Mouse (Mus musculus): Measurements from ENCODE around the gene Stra8.
A peak's percentile ranks its signal among the peaks of the same experiment; 100 is the strongest.

Stra8 gene

GRCm38 (mm10) chr6:34903441-34903840, 16.5 kb upstream of the Stra8 start:
- DNase-seq (ENCODE audit: low spot score in 2 of 2): no peak

- no peak for DNase-seq (ENCODE audit: low spot score in 2 of 2)
These were observed 16.1 kb upstream of the Stra8 start for GRCm38 (mm10) chr6:34903851-34904250.

GRCm38 (mm10) chr6:34904361-34904760, 15.6 kb upstream of the Stra8 start:
- no peak for DNase-seq (ENCODE audit: low spot score in 2 of 2)

GRCm38 (mm10) chr6:34906125-34906524, 13.8 kb upstream of the Stra8 start:
- no peak for DNase-seq (ENCODE audit: low spot score in 2 of 2)

- DNase-seq (ENCODE audit: low spot score in 2 of 2): no peak
These were observed 13.3 kb upstream of the Stra8 start for GRCm38 (mm10) chr6:34906661-34907060.

- no peak for DNase-seq (ENCODE audit: low spot score in 2 of 2)
These were observed 12.8 kb upstream of the Stra8 start for GRCm38 (mm10) chr6:34907121-34907614.

GRCm38 (mm10) chr6:34907696-34908260, 12.2 kb upstream of the Stra8 start:
- DNase-seq (ENCODE audit: low spot score in 2 of 2): no peak

- DNase-seq (ENCODE audit: low spot score in 2 of 2): no peak
These were observed 10.2 kb upstream of the Stra8 start for GRCm38 (mm10) chr6:34909631-34910345.

- DNase-seq (ENCODE audit: low spot score in 2 of 2): peak; percentile 91 to 96
These were observed 9.4 kb upstream of the Stra8 start, which contains the start of gene Wdr91 for GRCm38 (mm10) chr6:34910371-34911219. TSS of gene Wdr91 (minus strand) at chr6:34910876.

GRCm38 (mm10) chr6:34913341-34914040, 6.5 kb upstream of the Stra8 start:
- no peak for DNase-seq (ENCODE audit: low spot score in 2 of 2)

GRCm38 (mm10) chr6:34914462-34914861, 5.5 kb upstream of the Stra8 start:
- DNase-seq (ENCODE audit: low spot score in 2 of 2): no peak

- DNase-seq (ENCODE audit: low spot score in 2 of 2): no peak
These were observed 817 bp upstream of the Stra8 start for GRCm38 (mm10) chr6:34919146-34919545.

GRCm38 (mm10) chr6:34920631-34921030, 668 bp downstream of the Stra8 start:
- no peak for DNase-seq (ENCODE audit: low spot score in 2 of 2)

- peak in 1 of 2 experiments; percentile 24 for DNase-seq (ENCODE audit: low spot score in 2 of 2)
These were observed 2.0 kb downstream of the Stra8 start for GRCm38 (mm10) chr6:34921941-34922340.

GRCm38 (mm10) chr6:34927156-34927555, 7.2 kb downstream of the Stra8 start:
- DNase-seq (ENCODE audit: low spot score in 2 of 2): peak; percentile 49 to 71

- DNase-seq (ENCODE audit: low spot score in 2 of 2): no peak
These were observed 7.6 kb downstream of the Stra8 start for GRCm38 (mm10) chr6:34927594-34927993.

GRCm38 (mm10) chr6:34932633-34933032, 12.7 kb downstream of the Stra8 start:
- DNase-seq (ENCODE audit: low spot score in 2 of 2): no peak

- no peak for DNase-seq (ENCODE audit: low spot score in 2 of 2)
These were observed 16.8 kb downstream of the Stra8 start for GRCm38 (mm10) chr6:34936743-34937142.

- DNase-seq (ENCODE audit: low spot score in 2 of 2): no peak
These were observed 18.4 kb downstream of the Stra8 start for GRCm38 (mm10) chr6:34938280-34938928.

GRCm38 (mm10) chr6:34938929-34939325, 19.0 kb downstream of the Stra8 start:
- DNase-seq (ENCODE audit: low spot score in 2 of 2): no peak

- no peak for DNase-seq (ENCODE audit: low spot score in 2 of 2)
These were observed 19.5 kb downstream of the Stra8 start for GRCm38 (mm10) chr6:34939451-34939850.
